Mouse (Mus musculus) gastrocnemius, adult 8-10 months (tissue): ENCODE measurements around the gene Trib2. TPM values are rescaled to one million over a fixed set of nuclear protein-coding genes. Genes with fewer than 3 reads are reported as not detected.

Source experiments
- DNase-seq, 2 experiments: peaks; one replicate each; pipeline ENCODE4 v3.0.0; 2022; ENCODE audit warnings: low spot score in 2 of 2
- microRNA-seq: library from miRNA; unstranded; fragments of <30 nt; microRNA quantifications from one replicate; pipeline ENCODE4 v1.2.0, GENCODE M21; 2022
- total RNA-seq, 4 experiments: library from RNA; stranded (reverse); gene quantifications; 2 replicates each; pipeline ENCODE4 v1.2.4; 2022

Gene Trib2
- total RNA-seq, 4 experiments from 2014 or later = 12.2 to 17.7 (median 15.8) TPM

DNA sequence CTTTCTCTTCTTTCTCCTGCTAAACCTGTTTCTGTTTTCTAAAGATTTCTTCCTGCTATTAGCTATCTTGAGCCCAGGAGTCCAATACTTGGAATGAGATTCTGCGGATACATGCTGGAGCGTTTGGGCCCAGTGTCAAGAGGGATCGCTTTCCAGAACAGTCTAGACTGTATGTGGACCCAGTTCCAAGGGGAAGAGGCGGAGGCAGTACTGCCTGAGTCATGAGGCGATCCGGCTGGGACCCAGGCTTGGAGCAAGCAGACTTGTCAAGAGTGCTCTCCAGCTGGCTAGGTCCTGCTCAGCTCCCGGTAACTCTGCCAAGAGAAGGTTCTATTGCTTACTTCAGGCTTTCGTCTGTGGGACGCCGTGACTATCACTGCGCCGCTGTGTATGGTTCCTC is 50.7 kb downstream of the Trib2 start:
- peak; percentile 83 to 88 for DNase-seq

DNA sequence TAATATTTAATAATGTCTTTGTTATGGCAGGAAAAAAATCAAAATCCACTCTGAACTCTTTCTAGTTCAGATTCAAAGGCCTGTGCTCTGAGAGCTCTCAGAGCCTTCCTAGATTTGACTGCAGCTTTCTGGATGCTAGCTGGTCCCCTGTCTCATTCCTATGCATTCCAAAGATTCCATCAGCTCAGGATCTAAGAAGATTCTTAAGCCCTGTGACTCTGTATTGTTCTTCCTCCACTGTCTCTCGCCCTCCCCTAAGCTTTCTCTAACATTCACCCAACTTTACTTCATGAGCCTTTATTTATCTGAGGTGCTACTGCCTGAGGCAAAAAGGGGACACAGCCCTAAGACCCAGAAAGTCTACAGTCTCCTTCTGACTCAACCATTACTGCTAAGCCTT is 51.5 kb downstream of the Trib2 start:
- no peak for DNase-seq

DNA sequence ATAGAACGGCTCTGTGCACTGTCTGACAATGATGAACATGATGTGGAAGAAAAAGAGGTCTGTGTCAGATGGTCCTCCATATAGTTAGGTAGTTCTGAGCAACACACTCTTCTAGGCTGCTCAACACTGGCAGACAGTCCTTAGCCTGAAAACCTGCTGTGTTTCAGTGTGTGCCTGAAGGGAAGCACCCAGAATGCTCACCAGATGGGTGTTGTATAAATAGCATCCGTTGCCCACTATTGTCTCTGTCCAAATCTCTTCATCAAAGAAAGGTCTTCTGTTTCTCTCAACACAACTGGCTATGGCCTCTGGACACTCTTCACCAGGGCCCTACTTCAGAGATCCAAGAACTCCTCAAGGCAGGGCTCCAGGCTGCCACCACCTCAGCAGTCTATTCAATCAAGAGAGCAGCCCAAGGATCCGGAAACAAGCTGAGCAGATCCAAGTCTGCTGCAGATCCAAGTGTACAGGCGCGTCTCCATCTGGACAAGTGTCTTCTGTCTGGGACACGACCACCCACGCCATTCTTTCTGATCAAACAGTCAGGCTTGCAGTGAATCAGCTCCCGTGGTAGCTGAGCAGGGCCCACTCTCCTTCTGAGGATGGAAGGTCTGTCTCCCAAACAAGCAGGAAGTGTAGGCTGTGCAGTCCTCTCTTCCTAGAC is 55.1 kb downstream of the Trib2 start:
- peak in 1 of 2 experiments; percentile 7 for DNase-seq

DNA sequence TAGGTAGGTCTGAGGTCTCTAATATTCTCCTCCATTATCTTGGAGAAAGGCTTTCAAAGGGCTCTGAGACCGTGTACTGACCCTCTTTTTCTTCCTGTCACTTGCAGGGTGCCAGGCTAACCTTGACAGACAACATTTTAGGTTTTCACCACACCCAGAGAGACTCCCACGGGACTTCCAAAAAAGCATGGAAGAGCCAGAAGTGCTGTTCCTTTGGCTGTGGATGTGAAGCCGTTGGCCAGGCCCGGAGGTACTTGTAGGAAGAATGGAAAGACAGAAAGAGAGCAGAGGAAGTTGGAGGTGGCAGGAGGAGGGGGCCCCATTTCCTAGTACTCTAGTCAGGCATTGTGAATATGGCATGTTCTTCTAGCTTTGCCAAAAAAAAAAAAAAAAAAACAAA is 56.0 kb downstream of the Trib2 start:
- DNase-seq = no peak

DNA sequence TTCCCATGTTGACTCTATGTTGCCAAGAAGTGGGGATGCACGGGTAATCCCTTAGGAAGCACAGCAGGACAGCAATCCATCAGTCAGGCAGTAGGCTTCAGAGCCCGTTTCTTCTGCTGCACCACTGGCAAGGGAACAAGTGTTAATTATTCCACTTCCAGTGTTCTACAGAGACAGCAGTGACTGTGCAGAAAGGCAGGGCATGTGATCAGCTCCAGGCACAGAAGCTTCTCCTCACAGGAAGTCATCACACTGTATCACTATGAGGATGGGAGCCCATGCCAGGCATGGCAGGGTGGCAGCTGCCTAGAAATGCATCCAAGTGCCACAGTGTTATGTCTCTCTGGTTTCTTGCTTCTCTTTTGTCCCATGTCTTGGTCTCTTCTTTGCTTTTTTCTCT is 57.9 kb downstream of the Trib2 start:
- no peak for DNase-seq

DNA sequence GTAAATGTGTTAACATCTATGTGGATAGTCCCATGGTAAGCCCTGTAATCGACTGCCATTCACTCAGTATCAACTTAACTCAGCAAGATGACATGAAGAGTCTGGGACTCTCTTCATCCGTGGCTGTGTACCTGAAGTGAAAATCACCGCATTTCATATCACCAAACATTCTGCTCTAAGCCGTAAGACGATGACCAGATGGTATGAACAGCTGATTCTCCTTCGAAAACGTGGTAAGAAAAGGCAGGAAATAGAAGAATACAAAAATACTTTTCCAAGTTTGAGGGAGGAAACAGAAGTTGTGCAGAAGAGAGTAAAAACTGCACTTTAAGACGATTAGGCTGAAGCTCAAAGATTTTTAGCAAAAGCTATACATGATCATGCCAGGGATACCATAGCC is 59.4 kb downstream of the Trib2 start:
- DNase-seq = no peak

DNA sequence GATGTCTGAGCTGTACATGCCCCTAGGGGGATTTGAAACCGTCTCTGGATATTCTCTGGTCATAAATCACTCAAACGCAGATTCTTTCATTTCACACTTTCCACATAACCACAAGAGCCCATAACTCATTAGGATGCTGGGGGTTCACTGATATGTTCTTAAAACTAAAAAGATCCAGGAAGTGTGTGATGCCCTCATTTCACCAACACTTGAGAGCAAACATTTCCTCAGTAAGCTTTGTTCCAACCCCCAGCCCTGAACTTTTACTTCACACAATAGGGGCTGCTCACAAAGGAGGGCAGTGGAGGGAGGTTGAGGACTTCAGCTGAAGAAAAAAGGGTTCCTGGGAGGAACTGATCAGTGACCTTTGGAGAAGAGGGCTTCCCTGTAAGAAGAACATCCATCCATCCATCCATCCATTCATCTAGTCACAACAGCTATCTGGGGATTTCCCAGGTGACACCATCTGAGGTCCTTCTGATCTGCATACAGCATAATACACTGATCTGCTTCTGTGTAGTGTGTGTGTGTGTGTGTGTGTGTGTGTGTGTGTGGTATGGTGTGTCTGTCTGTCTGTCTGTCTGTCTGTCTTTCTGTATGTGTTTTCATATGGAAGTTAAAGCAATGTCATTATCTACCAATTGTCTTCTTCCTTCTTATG is 61.6 kb downstream of the Trib2 start:
- DNase-seq = no peak

DNA sequence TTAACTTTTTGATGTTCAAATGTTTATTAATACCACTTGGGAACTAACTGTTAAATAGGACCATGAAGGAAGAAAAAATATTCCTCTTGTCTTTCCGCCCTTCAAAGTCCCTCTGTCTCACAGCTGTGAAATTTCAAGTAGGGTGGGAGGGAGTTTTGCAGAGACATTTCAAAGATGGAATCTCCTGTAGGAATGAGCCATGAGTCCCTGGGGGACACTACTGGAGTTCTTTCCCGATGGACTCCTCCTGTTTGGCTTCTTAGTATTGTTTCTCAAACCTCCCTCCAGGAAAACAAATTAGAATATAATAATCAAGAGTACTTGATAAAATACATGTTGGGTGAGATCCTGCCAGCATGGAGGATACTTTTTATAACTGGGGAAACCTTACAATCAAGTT is 62.1 kb downstream of the Trib2 start:
- DNase-seq = no peak

DNA sequence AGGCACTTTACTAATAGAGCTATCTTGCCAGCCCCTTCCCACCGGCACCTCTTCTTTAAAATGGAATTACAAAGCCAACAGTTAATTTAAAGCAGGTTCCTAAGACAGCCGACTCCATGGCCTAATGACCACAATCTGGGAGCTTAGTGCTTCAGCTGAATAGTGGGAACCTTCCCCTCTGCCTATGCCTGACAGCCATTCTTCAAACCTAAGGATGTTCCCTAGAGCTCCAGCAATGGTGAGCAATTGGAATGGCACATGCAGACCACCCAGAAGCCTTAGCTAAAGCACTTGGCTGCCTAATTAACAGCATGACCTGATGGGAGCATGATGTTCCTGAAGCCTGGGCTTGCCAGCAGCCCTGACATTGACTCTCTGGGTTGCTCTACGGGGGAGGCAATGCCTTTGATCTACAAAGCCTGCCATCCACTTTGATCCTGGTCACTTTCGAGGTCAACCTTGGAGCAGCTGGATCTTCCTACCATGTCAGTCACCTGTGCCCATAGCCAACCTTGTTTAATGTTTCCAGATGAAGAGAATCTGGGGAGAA is 67.0 kb downstream of the Trib2 start:
- DNase-seq = no peak

DNA sequence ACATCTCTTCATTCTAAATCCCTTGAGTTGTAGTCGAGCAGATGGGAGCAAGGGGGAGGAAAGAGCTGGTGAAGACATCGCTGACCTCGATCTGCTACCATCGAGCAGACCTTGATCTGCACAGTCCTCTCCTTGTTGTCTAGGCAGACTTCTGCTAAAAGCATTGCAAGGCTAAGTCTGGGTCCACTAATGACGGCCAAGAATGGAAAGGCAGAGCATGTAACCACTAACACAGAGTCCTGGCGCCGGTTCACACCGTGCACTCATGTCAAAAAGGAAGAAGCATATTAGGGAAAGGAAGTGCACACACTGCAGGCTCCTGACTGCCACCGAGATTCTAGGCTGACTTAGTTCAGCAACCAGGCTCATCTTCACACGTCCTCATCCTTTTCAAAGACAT is 71.0 kb downstream of the Trib2 start:
- DNase-seq = peak in 1 of 2 experiments; percentile 13

Small RNAs within 50 kb of the gene (microRNA-seq; reads per million reads assigned to microRNA genes)
- not detected for gene Mir6387
